Mouse (Mus musculus) hindbrain, embryonic 16.5 days (tissue): ENCODE data around the gene Klhl36. TPM values are rescaled to one million over a fixed set of nuclear protein-coding genes. Genes with fewer than 3 reads are reported as not detected.
A peak's percentile ranks its signal among the peaks of the same experiment; 100 is the strongest.

Experiments used
- ATAC-seq: fragments of 200-750 bp; cut with Nextera tagmentation; 2 replicates; pipeline ENCODE4 v1.8.0; 2017; ENCODE audit warnings: moderate TSS enrichment, moderate library complexity
- H3K27ac ChIP-seq: fragments of 300-500 bp; sonication (generic); 2 replicates; pipeline ENCODE4 v1.5.1; 2014; ENCODE audit warnings: low read depth, mild to moderate bottlenecking, control low read depth, low read length, moderate library complexity
- H3K27me3 ChIP-seq: fragments of 300-500 bp; sonication (generic); replicated peaks from 2 replicates; pipeline ENCODE4 v1.6.1; 2014; ENCODE audit warnings: low read length; ENCODE audit not compliant: control insufficient read depth, insufficient read depth
- H3K36me3 ChIP-seq: fragments of 300-500 bp; sonication (generic); 2 replicates; pipeline ENCODE4 v1.6.1; 2014; ENCODE audit warnings: mild to moderate bottlenecking, low read length, moderate library complexity, mixed read lengths; ENCODE audit not compliant: control insufficient read depth, insufficient read depth
- H3K4me1 ChIP-seq: fragments of 300-500 bp; sonication (generic); 2 replicates; pipeline ENCODE4 v1.6.1; 2014; ENCODE audit warnings: low read depth, low read length; ENCODE audit not compliant: control insufficient read depth, insufficient read depth
- H3K4me2 ChIP-seq: fragments of 300-500 bp; sonication (generic); 2 replicates; pipeline ENCODE4 v1.6.1; 2014; ENCODE audit warnings: mild to moderate bottlenecking, low read length, control low read depth, moderate library complexity
- H3K4me3 ChIP-seq: fragments of 300-500 bp; sonication (generic); 2 replicates; pipeline ENCODE4 v1.5.1; 2014; ENCODE audit warnings: mild to moderate bottlenecking, low read length, control low read depth, moderate library complexity
- H3K9ac ChIP-seq: fragments of 300-500 bp; sonication (generic); 2 replicates; pipeline ENCODE4 v1.6.1; 2014; ENCODE audit warnings: low read depth, mild to moderate bottlenecking, control low read depth, low read length, moderate library complexity
- H3K9me3 ChIP-seq: fragments of 300-500 bp; sonication (generic); 2 replicates; pipeline ENCODE4 v1.6.1; 2014; ENCODE audit warnings: mild to moderate bottlenecking, low read length, moderate library complexity; ENCODE audit not compliant: control insufficient read depth
- WGBS: fragments of 180-500 bp; shearing (Covaris S2); extraction: QIAGEN DNeasy Blood & Tissue Kit; methylation state at CpG from one replicate; pipeline ENCODE4 v1.1.7; 2014; 5-methylcytosine and 5-hydroxymethylcytosine counted together
- polyA plus RNA-seq: library from polyadenylated mRNA; unstranded; fragments of >200 nt; fragmentation: Nextera tagmentation; extraction: Ambion mirVana; gene quantifications from 2 replicates; pipeline ENCODE4 v1.2.1, GENCODE M21; 2015

Klhl36 gene
- polyA plus RNA-seq, 1 experiment from 2014 or later = 20.5 TPM

GRCm38 (mm10) chr8:119910547-119911257, 48.6 kb downstream of the Klhl36 start, which contains the start of gene Gm20388:
TSS of gene Gm20388 (plus strand) at chr8:119910841.
- H3K9me3 ChIP-seq = no peaks in the 10 kb centered on the region
- H3K36me3 ChIP-seq = no peaks in the 10 kb centered on the region
- peak within 1 kb of the TSS; percentile 94 for H3K27ac ChIP-seq
- under 1% methylated on average over 68 of the region's 97 CpGs for WGBS
- ATAC-seq = peak; percentile 96
- H3K4me3 ChIP-seq = peak within 1 kb of the TSS; percentile 87
- peak within 1 kb of the TSS; percentile 77 for H3K4me2 ChIP-seq
- peak within 1 kb of the TSS; percentile 96 for H3K9ac ChIP-seq
- peaks cover 38% of the 10 kb centered on the region for H3K4me1 ChIP-seq
- H3K27me3 ChIP-seq = no peaks in the 10 kb centered on the region

GRCm38 (mm10) chr8:119911258-119911962, 49.3 kb downstream of the Klhl36 start:
- Histone ChIP-seq H3K27me3 (no peaks in the 10 kb centered on the region), H3K27ac (peak overlapping the region; percentile 94), H3K36me3 (no peaks in the 10 kb centered on the region), H3K9me3 (no peaks in the 10 kb centered on the region), H3K4me3 (peak overlapping the region; percentile 87), H3K9ac (peak overlapping the region; percentile 96), H3K4me2 (peak overlapping the region; percentile 77), H3K4me1 (peaks cover 43% of the 10 kb centered on the region)
- WGBS = under 1% methylated on average over 30 of the region's 30 CpGs
- ATAC-seq = peak; percentile 74

DNA sequence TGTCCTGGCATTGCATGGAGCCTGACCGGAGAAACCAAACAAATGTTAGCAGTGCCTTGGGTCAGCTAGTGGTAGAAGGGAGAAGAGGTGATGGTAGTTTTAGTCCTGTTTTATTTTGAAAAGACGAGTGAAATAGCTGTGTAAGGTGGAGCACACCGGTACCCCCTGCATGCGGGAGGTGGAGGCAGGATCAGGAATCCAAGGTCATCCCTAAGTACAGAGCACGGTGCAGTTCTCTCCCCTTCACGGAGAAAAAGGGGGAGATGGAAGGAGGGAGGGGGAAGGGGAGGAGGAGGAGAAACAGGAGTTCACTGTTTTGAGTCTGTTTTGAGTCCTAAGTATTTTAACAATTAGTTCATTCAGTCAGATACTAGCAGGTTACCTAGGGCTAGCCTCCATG, 50.6 kb downstream of the Klhl36 start:
- Histone ChIP-seq H3K9ac (no peak overlapping the region), H3K36me3 (no peaks in the 10 kb centered on the region), H3K27ac (no peak overlapping the region), H3K4me2 (peak overlapping the region; percentile 77), H3K4me3 (peak overlapping the region; percentile 87), H3K9me3 (no peaks in the 10 kb centered on the region), H3K27me3 (no peaks in the 10 kb centered on the region), H3K4me1 (peaks cover 43% of the 10 kb centered on the region)
- ATAC-seq = no peak
- 41% methylated on average over 6 of the region's 6 CpGs for WGBS

DNA sequence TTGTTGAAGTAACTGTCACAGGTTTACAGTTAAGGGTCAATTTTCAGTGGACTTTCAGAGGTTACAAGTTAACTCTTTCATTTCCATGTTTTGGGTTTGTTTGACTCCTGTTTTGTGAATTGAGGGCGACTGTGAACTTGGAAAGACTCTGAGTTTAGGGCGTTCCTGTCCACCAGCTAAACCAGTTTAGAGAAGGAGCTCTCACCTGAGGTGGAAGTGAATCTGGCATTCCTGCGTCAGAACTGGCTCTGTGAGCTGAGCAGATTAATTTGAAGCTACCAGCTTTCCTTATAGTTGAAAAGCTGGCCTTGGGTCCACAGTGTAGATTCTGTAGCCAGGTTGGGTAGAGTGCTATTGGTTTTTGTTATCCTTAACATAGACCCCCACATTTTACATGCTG, 51.1 kb downstream of the Klhl36 start:
- Histone ChIP-seq H3K4me3 (no peak overlapping the region), H3K27ac (no peak overlapping the region), H3K4me1 (peaks cover 43% of the 10 kb centered on the region), H3K4me2 (peak overlapping the region; percentile 77), H3K9me3 (no peaks in the 10 kb centered on the region), H3K36me3 (no peaks in the 10 kb centered on the region), H3K27me3 (no peaks in the 10 kb centered on the region), H3K9ac (no peak overlapping the region)
- no peak for ATAC-seq
- WGBS = 75% methylated on average over 3 of the region's 3 CpGs

- no peaks in the 10 kb centered on the region for H3K27me3 ChIP-seq
- no peak overlapping the region for H3K4me2 ChIP-seq
- no peaks in the 10 kb centered on the region for H3K36me3 ChIP-seq
- no peaks in the 10 kb centered on the region for H3K9me3 ChIP-seq
- ATAC-seq = no peak
- no peak overlapping the region for H3K4me3 ChIP-seq
- H3K27ac ChIP-seq = no peak overlapping the region
- WGBS = 61% methylated on average over 2 of the region's 2 CpGs
- no peak overlapping the region for H3K9ac ChIP-seq
- peaks cover 43% of the 10 kb centered on the region for H3K4me1 ChIP-seq
Measured at GRCm38 (mm10) chr8:119914161-119914560, 52.1 kb downstream of the Klhl36 start.

DNA sequence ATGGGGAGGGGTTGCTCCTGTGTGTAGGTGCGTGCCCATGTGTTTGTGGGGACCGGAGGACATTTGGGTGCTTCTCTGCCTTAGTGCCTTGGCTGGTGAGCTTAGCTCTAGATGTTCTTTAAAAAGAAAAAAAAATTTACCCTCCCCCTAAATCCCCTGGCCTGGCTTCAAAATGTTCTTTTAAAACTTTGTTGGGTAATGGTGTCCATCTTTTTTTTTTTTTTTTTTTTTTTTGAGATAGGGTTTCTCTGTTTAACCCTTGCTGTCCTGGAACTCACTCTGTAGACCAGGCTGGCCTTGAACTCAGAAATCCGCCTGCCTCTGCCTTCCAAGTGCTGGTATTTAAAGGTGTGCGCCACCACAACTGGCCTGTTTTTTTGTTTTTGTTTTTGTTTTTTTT, 53.2 kb downstream of the Klhl36 start:
- Histone ChIP-seq H3K4me1 (peaks cover 38% of the 10 kb centered on the region), H3K4me2 (no peak overlapping the region), H3K4me3 (no peak overlapping the region), H3K9ac (no peak overlapping the region), H3K27ac (no peak overlapping the region), H3K9me3 (no peaks in the 10 kb centered on the region), H3K27me3 (no peaks in the 10 kb centered on the region), H3K36me3 (no peaks in the 10 kb centered on the region)
- WGBS = 96% methylated on average over 4 of the region's 4 CpGs
- ATAC-seq = no peak

GRCm38 (mm10) chr8:119916237-119916892, 54.3 kb downstream of the Klhl36 start:
- no peak for ATAC-seq
- Histone ChIP-seq H3K4me1 (peaks cover 38% of the 10 kb centered on the region), H3K27ac (no peak overlapping the region), H3K4me2 (no peak overlapping the region), H3K9ac (no peak overlapping the region), H3K27me3 (no peaks in the 10 kb centered on the region), H3K4me3 (no peak overlapping the region), H3K36me3 (no peaks in the 10 kb centered on the region), H3K9me3 (no peaks in the 10 kb centered on the region)
- 78% methylated on average over 16 of the region's 16 CpGs for WGBS

- Histone ChIP-seq H3K4me3 (no peak overlapping the region), H3K4me2 (no peak overlapping the region), H3K9me3 (no peaks in the 10 kb centered on the region), H3K36me3 (no peaks in the 10 kb centered on the region), H3K27ac (no peak overlapping the region), H3K27me3 (no peaks in the 10 kb centered on the region), H3K9ac (no peak overlapping the region), H3K4me1 (peaks cover 28% of the 10 kb centered on the region)
- ATAC-seq = no peak
- WGBS = 95% methylated on average over 3 of the region's 3 CpGs
Measured at GRCm38 (mm10) chr8:119917415-119917814, 55.3 kb downstream of the Klhl36 start.

- H3K27ac ChIP-seq = no peak overlapping the region
- no peak for ATAC-seq
- H3K27me3 ChIP-seq = no peaks in the 10 kb centered on the region
- H3K9ac ChIP-seq = no peak overlapping the region
- no peaks in the 10 kb centered on the region for H3K36me3 ChIP-seq
- WGBS = 100% methylated on average over 1 of the region's 1 CpGs
- no peak overlapping the region for H3K4me2 ChIP-seq
- H3K9me3 ChIP-seq = no peaks in the 10 kb centered on the region
- H3K4me1 ChIP-seq = peaks cover 21% of the 10 kb centered on the region
- no peak overlapping the region for H3K4me3 ChIP-seq
Measured at GRCm38 (mm10) chr8:119918155-119918567, 56.1 kb downstream of the Klhl36 start.
